Mouse (Mus musculus) frontal cortex, postnatal 14 days (tissue): ENCODE results near the gene Cenpv.
"Not testable (repeated sequence)": the region's sequence is repeated elsewhere in the genome, so short reads cannot be mapped to it uniquely, and the experiment has no call there.

Experiments
- DNase-seq, 2 experiments: peaks; one replicate each; pipeline ENCODE4 v3.0.0; 2022; ENCODE audit warnings: low spot score in 2 of 2

The Cenpv gene

DNA sequence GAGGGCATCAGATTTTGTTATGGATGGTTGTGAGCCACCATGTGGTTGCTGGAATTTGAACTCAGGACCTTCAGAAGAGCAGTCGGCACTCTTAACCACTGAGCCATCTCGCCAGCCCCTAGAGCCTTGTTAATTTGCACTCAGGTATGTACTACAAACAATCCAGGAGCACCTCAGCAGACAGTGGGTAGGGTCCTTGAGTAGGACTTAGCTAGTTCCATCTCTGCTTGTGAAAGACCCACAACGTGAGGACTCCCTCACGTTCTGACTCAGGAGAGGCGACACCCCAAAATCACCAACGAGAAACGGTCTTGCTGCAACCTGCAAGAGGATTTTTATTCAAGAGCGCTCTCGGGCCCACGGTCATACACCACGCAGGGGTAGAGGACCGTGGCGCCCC lies 30.7 kb downstream of the Cenpv start:
- not testable (repeated sequence) for DNase-seq

DNA sequence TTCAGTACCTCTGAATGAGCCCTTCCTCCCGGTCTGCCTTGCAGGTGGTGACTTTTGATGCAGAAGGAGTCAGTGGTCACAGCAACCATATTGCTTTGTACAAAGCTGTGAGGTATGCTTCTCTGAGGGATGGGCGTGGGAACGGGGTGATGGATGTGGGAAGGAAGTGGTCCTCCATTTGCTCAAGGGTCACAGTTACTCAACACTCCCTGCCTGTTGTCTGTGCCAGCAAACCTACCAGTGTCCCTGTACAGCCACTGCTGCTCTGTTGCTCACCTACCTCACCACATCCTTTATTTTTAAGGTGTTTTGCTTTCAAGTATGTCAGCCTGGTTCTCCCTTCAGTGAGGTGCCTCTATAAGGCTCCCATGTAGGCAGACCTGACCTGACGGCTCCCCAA lies 31.4 kb downstream of the Cenpv start:
- DNase-seq = no peak

DNA sequence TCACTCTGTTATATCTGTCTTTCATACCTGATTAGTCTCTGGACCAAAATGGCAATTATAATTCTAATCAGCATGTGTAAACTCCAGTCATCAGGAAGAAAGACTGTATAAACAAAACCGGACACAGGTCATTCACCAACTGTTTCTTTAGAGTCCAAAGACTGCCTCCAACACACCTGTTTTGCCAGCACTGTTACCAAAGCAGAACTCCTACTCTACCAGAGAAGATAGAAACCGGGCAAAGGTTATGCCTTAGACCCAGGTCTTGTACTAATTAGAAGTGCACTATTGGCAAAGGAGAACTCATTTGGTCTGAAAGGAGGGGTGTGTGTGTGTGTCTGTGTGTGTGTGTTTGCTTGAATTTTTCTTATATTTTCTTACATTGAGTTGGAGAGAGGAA lies 38.5 kb downstream of the Cenpv start:
- no peak for DNase-seq

DNA sequence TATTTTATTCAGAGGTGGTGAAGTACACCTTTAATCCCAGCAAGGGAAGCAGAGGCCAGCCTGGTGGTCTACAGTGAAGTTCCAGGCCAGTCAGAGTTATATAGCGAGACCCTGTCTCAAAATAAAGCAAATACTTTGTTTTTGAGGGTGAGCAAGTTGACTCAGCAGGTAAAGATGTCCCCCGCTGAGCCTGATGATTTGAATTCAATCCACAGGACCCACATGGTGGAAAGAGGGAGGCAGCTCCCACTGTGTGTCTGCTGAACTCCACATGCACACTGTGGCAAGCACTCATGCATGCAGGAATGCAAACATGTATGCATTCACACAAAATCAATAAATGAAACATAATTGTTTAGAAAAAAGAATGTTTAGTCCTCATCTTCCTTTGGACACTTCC lies 40.3 kb downstream of the Cenpv start:
- no peak for DNase-seq

DNA sequence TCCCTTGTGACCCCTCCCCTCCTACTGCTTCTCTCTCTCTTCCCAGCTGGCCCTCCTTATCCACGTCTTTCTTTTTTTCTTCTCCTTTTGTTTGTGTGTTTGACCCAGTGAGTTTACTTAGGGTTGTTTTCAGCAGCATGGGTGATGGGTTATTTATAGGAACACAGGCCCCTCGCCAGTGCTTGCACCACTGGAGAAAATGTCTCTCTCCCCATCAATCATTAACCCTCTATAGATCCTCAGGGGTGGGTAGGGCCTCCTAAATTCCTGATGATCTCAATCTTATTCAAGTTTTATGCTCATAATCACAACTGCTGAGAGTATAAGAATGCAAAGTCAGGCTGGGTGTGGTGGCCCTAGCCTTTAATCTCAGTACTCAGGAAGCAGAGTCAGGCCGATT lies 41.9 kb downstream of the Cenpv start:
- DNase-seq = no peak

DNA sequence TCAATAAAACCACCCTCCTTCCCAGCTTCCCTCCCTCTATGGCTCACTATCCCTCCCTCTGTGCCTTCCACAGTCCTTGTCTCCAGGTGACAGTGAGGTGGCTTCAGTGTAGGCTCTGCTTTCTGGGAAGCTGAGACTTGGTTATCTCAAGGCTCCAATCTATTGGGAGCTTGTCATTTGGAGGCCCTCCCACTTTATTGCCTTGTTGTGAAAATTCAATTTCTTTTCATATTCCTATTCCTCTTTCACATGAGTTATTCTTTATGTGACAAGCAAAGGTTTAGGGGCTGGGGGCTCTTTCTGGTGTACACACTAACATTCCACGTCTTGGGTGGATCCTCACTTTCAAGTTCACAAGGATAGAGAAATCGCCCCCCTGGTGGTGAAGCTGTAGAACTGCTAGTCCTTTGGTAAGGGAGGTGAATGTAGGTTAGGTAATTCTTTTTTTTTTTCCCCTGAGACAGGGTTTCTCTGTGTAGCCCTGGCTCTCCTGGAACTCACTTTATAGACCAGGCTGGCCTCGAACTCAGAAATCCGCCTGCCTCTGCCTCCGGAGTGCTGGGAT lies 42.8 kb downstream of the Cenpv start:
- no peak for DNase-seq

DNA sequence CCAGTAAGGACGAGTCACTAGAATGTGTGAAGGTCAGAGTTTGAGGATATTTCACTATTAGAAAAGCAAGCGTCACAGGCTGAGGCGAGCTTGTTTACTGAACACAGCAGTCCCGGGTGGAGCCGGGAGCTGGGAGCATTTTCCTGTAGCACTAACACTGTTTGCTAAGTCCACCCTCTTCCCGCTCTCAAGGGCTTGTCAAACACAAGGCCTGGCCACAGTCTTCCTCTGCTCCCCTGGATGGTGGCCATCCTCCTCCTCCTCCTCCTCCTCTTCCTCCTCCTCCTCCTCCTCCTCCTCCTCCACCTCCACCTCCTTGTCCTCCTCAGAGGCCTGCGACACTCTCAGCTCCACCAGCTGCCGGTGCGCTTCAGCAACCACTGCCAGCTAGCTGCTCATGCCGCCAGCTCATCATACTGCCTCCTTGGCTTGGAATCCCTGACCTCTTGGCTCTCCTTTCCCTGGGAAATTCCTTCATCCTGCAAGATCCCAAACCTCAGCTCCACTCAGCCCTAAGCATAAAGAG lies 43.7 kb downstream of the Cenpv start:
- DNase-seq = no peak

DNA sequence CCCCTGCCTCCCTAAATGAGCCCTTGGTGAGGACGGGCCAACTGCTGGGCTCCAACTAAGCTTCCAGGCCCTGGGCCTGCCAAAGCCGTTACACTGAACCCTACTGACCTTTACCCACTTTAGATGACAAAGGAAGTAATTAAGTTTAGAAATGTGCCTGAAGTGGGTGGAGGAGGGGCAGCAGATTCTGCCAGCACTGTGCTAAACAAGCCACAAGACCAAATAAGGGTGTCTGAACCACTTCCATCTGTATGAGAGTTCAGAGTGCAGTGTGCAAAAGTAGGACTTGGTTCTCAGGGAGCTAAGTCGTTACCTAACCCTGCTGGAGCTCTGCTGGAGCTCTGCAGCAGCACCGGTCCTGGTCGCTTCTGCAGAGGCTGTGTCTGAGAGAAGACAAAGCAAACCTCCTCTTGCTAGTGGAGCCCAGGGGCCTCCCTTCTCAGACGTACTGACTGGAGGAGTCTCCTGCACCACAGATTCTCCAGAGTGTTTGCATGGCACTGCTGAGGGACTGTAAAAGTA lies 44.2 kb downstream of the Cenpv start:
- DNase-seq = peak in 1 of 2 experiments; percentile 29

DNA sequence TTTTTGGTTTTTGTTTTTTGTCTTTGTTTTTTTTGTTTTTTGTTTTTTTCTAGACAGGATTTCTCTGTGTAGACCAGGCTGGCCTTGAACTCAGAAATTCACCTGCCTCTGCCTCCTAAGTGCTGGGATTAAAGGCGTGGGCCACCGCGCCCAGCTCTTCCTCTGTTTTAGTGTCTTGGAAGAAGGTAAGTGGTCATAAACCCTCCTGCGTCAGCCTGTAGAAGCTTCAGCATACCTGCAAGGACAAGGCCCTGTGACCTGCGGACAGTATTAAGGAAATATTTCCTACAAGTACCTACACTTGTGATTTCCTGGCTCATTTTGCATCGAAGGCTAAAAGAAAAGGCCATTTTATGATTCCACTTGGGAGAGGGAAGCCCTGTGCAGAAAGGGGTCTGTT lies 45.4 kb downstream of the Cenpv start:
- no peak for DNase-seq

DNA sequence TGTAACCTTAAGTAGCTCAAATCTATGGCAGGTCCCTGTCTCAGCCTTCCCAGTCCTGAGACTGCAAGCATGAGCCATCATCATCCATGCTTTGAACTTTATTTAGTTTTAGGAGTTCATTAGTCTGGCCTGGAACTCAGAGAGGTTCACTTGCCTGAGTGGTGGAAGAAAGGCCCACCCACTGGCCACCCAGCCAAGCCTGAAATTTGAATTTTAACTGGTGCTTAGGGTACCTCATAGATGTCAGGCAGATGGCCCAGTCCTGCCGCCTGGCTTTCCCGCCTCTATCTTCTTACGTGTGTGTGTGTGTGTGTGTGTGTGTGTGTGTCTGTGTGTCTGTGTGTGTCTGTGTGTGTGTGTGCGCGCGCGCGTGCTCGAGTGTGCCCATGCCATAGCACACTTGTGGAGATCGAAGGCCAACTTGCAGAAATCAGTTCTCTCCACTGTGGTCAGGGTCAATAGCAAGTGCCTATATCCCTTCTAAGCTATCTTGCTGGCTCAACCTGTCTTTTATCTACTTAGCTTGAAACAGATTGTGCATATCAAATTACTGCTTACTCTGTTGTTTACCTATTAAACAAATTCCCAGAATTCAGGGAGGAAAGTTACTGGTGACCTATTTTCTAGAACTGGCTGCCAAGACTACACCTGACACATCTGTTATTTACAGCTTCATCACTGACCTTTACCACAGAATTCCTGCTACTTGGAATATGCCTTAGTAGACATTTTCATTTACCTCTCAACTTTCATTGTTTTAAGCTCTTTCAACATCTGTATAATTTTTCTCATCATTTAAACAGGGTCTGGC lies 51.3 kb downstream of the Cenpv start:
- no peak for DNase-seq

DNA sequence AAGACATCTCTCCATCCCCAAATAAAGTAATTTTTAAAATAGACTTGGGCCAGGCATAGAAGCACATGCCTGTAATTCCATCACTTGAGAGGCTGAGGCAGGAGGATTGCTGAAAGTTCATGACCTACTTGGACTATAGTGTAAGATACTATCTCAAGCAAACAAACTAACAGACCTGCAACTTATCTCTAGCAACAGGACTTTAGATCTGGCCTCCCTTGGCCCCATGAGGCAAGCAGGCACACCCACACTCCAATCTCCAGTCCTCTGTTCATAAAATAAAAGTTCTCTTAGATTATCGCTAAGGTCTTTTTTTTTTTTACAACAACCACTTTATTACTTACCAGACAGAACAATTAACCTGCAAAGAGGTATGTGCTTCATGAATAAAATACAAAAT lies 52.1 kb downstream of the Cenpv start:
- DNase-seq = no peak

DNA sequence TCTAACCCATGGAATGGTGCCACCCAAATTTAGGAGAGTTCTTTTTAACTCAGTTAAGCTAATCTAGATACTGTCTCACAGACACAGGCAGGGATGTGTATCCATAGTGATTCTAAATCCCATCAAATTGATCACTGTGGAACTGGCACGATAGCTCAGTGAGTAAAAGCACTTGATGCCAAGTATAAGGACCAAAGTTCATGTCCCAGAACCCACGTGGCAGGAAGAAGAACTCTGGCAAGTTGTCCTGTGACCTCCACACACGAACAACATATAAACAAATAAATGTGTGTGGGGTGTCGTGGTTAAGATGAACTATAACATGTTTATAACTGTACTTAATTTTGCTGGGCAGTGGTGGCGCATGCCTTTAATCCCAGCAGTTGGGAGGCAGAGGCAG lies 59.5 kb downstream of the Cenpv start:
- DNase-seq = no peak

DNA sequence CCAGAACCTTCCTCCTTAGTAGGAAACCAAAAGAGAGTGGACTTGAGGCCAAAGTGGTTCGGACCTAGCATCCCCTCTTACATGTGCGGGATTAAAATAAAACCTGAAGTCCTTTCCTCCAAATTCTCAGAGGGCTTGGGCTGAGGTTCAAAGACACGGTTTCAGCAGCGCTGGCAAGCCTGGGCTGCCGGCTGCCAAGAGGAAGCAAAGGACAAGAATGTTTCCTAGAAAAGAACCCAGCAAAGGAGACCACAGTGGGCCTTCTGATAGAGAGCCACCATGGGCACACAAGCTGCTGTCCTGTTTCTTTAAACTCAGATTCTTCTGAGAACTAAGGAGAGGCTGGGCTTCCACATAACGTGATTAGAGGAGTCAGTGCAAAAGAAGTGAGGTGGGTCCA lies 60.1 kb downstream of the Cenpv start:
- DNase-seq = no peak

DNA sequence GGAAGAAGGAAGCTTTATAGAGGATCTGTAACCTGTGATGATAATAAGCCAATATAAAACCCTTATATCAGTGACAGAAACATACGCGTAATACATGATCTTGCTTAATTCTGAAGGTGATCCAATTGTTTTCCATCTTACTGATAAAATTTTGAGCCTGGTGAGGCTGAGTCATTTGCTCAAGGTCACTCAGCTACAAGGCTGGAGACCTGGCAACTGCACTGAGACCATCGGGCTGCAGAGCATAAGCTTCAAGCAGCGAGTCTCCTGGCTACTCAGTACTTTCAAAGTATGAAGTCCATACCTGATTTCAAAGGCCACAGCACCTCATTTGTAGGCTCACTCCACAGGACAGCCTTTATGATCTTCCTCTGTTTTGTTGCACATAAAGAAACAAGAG lies 62.9 kb downstream of the Cenpv start:
- no peak for DNase-seq
